Mouse (Mus musculus): ENCODE data around the gene Impad1. TPM values are rescaled to one million over a fixed set of nuclear protein-coding genes. Genes with fewer than 3 reads are reported as not detected.

Impad1 gene
- total RNA-seq, 2 experiments from 2014 or later, result 27.2 to 27.4 TPM

DNA sequence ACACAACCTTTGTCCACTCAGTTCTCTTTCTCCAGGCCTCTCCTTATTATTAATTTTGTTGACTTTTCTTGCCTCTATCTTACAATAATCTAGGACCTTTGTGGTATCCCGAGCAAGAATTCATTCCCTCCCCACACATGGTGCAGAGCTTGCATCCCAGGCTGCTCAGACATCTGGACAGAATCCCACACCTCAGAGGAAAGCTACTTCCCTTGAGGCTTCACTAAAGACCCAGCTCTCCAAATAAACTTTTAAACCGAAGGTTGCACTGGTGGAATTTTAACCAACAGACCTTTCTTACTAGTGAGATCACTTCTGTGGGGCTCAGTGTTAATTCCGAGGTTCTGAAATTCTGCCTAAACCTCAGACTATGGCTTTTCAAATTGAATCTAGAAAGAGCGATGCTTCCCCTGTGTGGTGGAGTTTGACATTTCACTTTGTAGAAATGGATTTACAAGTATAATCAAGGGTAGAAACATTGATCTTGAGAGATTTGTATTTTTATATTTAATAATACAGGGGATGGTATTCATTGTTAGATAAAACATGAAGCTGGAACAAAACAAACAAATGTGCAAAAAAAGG is 75.3 kb downstream of the Impad1 start:
- peak in 1 of 2 experiments; percentile 18 for DNase-seq
- intact Hi-C loops (cut with DNase I), result loop anchor here (2.0 to 10.0 kb wide), 2 partner anchors 579 to 743 kb away; partner anchors contain the start of gene Gm11808

Measured in heart, postnatal 14 days (tissue).